Mouse (Mus musculus) spleen, adult 18-20 months (tissue): Measurements from ENCODE around the gene Eef1akmt2.

Experiments used
- DNase-seq, 2 experiments: peaks; one replicate each; pipeline ENCODE4 v3.0.0; 2022; ENCODE audit warnings: mixed read lengths in 2 of 2

Gene Eef1akmt2

GRCm38 (mm10) chr7:132852173-132852844 lies at the start of gene Eef1akmt2:
TSS of gene Eef1akmt2 (minus strand) at chr7:132852673.
- DNase-seq = peak; percentile 61 to 76

GRCm38 (mm10) chr7:132900826-132901531 lies 48.5 kb upstream of the Eef1akmt2 start:
- DNase-seq = no peak

- peak in 1 of 2 experiments; percentile 45 for DNase-seq
Measured at GRCm38 (mm10) chr7:132898234-132898633, 45.8 kb upstream of the Eef1akmt2 start.

GRCm38 (mm10) chr7:132897258-132897657 lies 44.8 kb upstream of the Eef1akmt2 start:
- no peak for DNase-seq

- no peak for DNase-seq
Measured at GRCm38 (mm10) chr7:132896206-132896815, 43.8 kb upstream of the Eef1akmt2 start.

GRCm38 (mm10) chr7:132894841-132895555 lies 42.5 kb upstream of the Eef1akmt2 start:
- no peak for DNase-seq

GRCm38 (mm10) chr7:132893336-132893735 lies 40.9 kb upstream of the Eef1akmt2 start:
- DNase-seq = no peak

- DNase-seq = no peak
Measured at GRCm38 (mm10) chr7:132892806-132893205, 40.3 kb upstream of the Eef1akmt2 start.

- DNase-seq = no peak
Measured at GRCm38 (mm10) chr7:132892311-132892661, 39.8 kb upstream of the Eef1akmt2 start.

- DNase-seq = no peak
Measured at GRCm38 (mm10) chr7:132891561-132892310, 39.3 kb upstream of the Eef1akmt2 start.

GRCm38 (mm10) chr7:132890201-132890600 lies 37.7 kb upstream of the Eef1akmt2 start:
- no peak for DNase-seq

- no peak for DNase-seq
Measured at GRCm38 (mm10) chr7:132889691-132890090, 37.2 kb upstream of the Eef1akmt2 start.

GRCm38 (mm10) chr7:132888518-132889249 lies 36.2 kb upstream of the Eef1akmt2 start:
- DNase-seq = no peak

- no peak for DNase-seq
Measured at GRCm38 (mm10) chr7:132888052-132888451, 35.6 kb upstream of the Eef1akmt2 start.

- no peak for DNase-seq
Measured at GRCm38 (mm10) chr7:132887019-132887804, 34.7 kb upstream of the Eef1akmt2 start.

- no peak for DNase-seq
Measured at GRCm38 (mm10) chr7:132884031-132884430, 31.6 kb upstream of the Eef1akmt2 start.

- no peak for DNase-seq
Measured at GRCm38 (mm10) chr7:132882343-132882742, 29.9 kb upstream of the Eef1akmt2 start.

GRCm38 (mm10) chr7:132880276-132880675 lies 27.8 kb upstream of the Eef1akmt2 start:
- no peak for DNase-seq

GRCm38 (mm10) chr7:132875391-132876086 lies 23.1 kb upstream of the Eef1akmt2 start:
- no peak for DNase-seq

GRCm38 (mm10) chr7:132873043-132873442 lies 20.6 kb upstream of the Eef1akmt2 start:
- DNase-seq = no peak
